Mouse (Mus musculus) midbrain, embryonic 16.5 days (tissue): ENCODE results near the gene Usp6nl. TPM values are rescaled to one million over a fixed set of nuclear protein-coding genes. Genes with fewer than 3 reads are reported as not detected.

ENCODE experiments used
- ATAC-seq: fragments of 200-750 bp; cut with Nextera tagmentation; 2 replicates; pipeline ENCODE4 v1.8.0; 2017; ENCODE audit warnings: moderate TSS enrichment
- H3K27ac ChIP-seq: fragments of 300-500 bp; sonication (generic); 2 replicates; pipeline ENCODE4 v1.5.1; 2014; ENCODE audit warnings: mild to moderate bottlenecking, low read length, mixed read lengths
- H3K27me3 ChIP-seq: fragments of 300-500 bp; sonication (generic); 2 replicates; pipeline ENCODE4 v1.6.1; 2014; ENCODE audit warnings: low read depth, low read length, mixed read lengths; ENCODE audit not compliant: control insufficient read depth, insufficient read depth
- H3K36me3 ChIP-seq: fragments of 300-500 bp; sonication (generic); 2 replicates; pipeline ENCODE4 v1.6.1; 2014; ENCODE audit warnings: mild to moderate bottlenecking, low read length, moderate library complexity, mixed read lengths; ENCODE audit not compliant: control insufficient read depth, insufficient read depth
- H3K4me1 ChIP-seq: fragments of 300-500 bp; sonication (generic); 2 replicates; pipeline ENCODE4 v1.6.1; 2014; ENCODE audit warnings: mild to moderate bottlenecking, low read length, mixed read lengths; ENCODE audit not compliant: control insufficient read depth, insufficient read depth
- H3K4me2 ChIP-seq: fragments of 300-500 bp; sonication (generic); 2 replicates; pipeline ENCODE4 v1.6.1; 2014; ENCODE audit warnings: mild to moderate bottlenecking, low read length, mixed read lengths
- H3K4me3 ChIP-seq: fragments of 300-500 bp; sonication (generic); 2 replicates; pipeline ENCODE4 v1.5.1; 2014; ENCODE audit warnings: low read depth, mild to moderate bottlenecking, low read length, moderate library complexity, mixed read lengths
- H3K9ac ChIP-seq: fragments of 300-500 bp; sonication (generic); 2 replicates; pipeline ENCODE4 v1.6.1; 2014; ENCODE audit warnings: low read depth, low read length, mixed read lengths
- H3K9me3 ChIP-seq: fragments of 300-500 bp; sonication (generic); replicated peaks from 2 replicates; pipeline ENCODE4 v1.6.1; 2014; ENCODE audit warnings: mild to moderate bottlenecking, low read length, mixed read lengths; ENCODE audit not compliant: control insufficient read depth, poor library complexity, severe bottlenecking
- WGBS: fragments of 180-500 bp; shearing (Covaris S2); extraction: QIAGEN DNeasy Blood & Tissue Kit; methylation state at CpG from one replicate; pipeline ENCODE4 v1.1.7; 2014; 5-methylcytosine and 5-hydroxymethylcytosine counted together
- polyA plus RNA-seq: library from polyadenylated mRNA; unstranded; fragments of >200 nt; fragmentation: Nextera tagmentation; extraction: Ambion mirVana; gene quantifications from 2 replicates; pipeline ENCODE4 v1.2.1, GENCODE M21; 2015

Usp6nl gene
- polyA plus RNA-seq, 1 experiment from 2014 or later, result 6.2 TPM

- 25% methylated on average over 10 of the region's 10 CpGs for WGBS
- ATAC-seq, result peak; percentile 90
- no peaks in the 10 kb centered on the region for H3K36me3 ChIP-seq
- H3K9me3 ChIP-seq, result no peaks in the 10 kb centered on the region
- no peak overlapping the region for H3K4me2 ChIP-seq
- H3K9ac ChIP-seq, result no peak overlapping the region
- H3K27me3 ChIP-seq, result no peaks in the 10 kb centered on the region
- H3K27ac ChIP-seq, result no peak overlapping the region
- no peak overlapping the region for H3K4me3 ChIP-seq
- H3K4me1 ChIP-seq, result peaks cover 16% of the 10 kb centered on the region
These were observed 82.9 kb downstream of the Usp6nl start for GRCm38 (mm10) chr2:6405059-6406033.

DNA sequence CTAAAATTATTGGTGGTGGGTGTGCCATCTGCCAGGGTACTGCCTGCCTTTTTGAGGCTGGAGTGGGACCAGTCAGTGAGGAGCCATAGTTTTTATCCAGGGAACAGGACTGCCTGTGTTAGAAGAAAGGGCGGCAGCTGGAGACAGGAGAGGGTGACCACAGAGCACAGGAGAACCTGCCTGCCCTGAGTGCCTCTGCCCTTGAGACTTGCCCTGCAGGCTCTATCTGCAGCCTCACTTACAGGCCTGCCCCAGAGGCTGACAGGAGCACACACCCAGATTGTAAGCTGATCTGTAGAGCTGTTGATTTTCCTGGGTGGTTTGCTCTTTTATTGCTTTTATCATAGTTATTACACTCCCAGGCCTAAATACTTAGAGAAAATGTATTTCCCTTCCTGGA is 85.2 kb downstream of the Usp6nl start:
- ATAC-seq, result no peak
- WGBS, result 65% methylated on average over 1 of the region's 1 CpGs
- no peak overlapping the region for H3K4me3 ChIP-seq

GRCm38 (mm10) chr2:6412645-6413044 is 90.2 kb downstream of the Usp6nl start:
- Histone ChIP-seq H3K4me2 (no peak overlapping the region), H3K27ac (no peak overlapping the region), H3K4me1 (peaks cover 2% of the 10 kb centered on the region), H3K9ac (no peak overlapping the region), H3K4me3 (no peak overlapping the region), H3K9me3 (no peaks in the 10 kb centered on the region), H3K36me3 (no peaks in the 10 kb centered on the region), H3K27me3 (no peaks in the 10 kb centered on the region)
- ATAC-seq, result no peak
- WGBS, result 77% methylated on average over 1 of the region's 1 CpGs

More for the DNA sequence above, 85.2 kb downstream of the Usp6nl start:
- Histone ChIP-seq H3K4me1 (peaks cover 13% of the 10 kb centered on the region), H3K27me3 (no peaks in the 10 kb centered on the region), H3K9me3 (no peaks in the 10 kb centered on the region), H3K27ac (no peak overlapping the region), H3K9ac (no peak overlapping the region), H3K36me3 (no peaks in the 10 kb centered on the region), H3K4me2 (no peak overlapping the region)

DNA sequence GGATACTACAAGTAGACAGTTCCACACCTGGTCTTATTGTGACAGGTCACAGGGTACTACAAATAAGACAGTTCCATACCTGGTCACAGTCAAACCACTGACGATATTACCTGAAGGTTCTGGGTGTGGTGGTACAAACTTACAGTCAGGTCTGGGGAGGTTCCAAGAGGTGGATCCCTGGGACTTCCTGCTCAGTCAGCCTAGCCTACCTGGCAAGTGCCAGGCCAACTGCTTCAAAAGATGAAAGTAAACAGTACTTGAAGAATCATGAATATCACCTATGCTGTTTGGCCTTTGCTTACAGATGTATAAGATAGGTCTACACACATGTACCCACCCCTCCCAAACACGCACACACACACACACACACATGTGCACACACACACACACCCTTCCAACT is 91.3 kb downstream of the Usp6nl start:
- ATAC-seq, result no peak
- Histone ChIP-seq H3K9me3 (no peaks in the 10 kb centered on the region), H3K27me3 (no peaks in the 10 kb centered on the region), H3K4me3 (no peak overlapping the region), H3K27ac (no peak overlapping the region), H3K4me1 (peaks cover 2% of the 10 kb centered on the region), H3K36me3 (no peaks in the 10 kb centered on the region), H3K9ac (no peak overlapping the region), H3K4me2 (no peak overlapping the region)
- WGBS, result 97% methylated on average over 2 of the region's 2 CpGs

DNA sequence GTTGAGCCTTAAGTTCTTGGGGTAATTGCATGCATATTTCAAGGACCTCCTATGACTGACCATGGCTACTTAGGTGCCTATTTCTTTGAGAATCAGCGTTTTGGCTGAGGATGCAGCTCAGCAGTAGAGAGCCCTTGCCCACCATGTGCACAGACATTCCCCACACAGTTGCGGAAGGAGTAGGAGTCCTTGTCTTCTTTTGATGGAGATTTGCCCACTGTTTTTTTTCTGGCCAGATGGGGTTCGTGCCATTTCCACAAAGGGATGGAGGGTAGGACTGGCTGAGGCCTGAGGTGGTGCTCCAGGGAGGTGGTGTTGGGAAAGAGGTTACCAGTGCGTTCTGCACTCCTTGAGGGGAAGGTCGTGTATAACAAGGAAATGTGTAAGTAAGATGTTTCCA is 91.9 kb downstream of the Usp6nl start:
- no peaks in the 10 kb centered on the region for H3K36me3 ChIP-seq
- H3K9ac ChIP-seq, result no peak overlapping the region
- no peaks in the 10 kb centered on the region for H3K9me3 ChIP-seq
- no peak overlapping the region for H3K27ac ChIP-seq
- 91% methylated on average over 5 of the region's 5 CpGs for WGBS
- H3K4me2 ChIP-seq, result no peak overlapping the region
- no peak for ATAC-seq
- H3K4me1 ChIP-seq, result peaks cover 2% of the 10 kb centered on the region
- H3K27me3 ChIP-seq, result no peaks in the 10 kb centered on the region
- H3K4me3 ChIP-seq, result no peak overlapping the region

DNA sequence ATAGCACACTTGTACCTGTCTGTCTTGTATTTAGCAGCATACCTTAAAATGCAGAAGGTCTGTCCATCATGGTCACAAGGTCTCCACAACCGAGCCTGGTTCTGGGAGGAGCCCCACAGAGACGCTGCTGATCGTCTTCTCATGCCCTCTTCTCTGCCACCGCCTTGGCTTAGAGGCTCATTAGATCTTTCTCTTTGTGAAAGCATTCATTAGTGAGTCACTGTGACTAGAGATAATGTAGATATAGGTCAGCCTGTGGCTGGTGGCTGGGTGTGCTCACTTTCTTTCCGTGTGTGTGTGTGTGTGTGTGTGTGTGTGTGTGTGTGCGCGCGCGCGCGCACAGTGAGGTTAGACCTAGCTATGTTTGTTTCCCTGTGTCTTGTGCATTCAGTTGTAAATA is 94.7 kb downstream of the Usp6nl start:
- WGBS, result 76% methylated on average over 11 of the region's 11 CpGs
- Histone ChIP-seq H3K4me1 (no peaks in the 10 kb centered on the region; the same call in 1 of the 2 replicates), H3K27ac (no peak overlapping the region), H3K27me3 (no peaks in the 10 kb centered on the region), H3K36me3 (no peaks in the 10 kb centered on the region), H3K9ac (no peak overlapping the region), H3K4me3 (no peak overlapping the region), H3K4me2 (no peak overlapping the region), H3K9me3 (no peaks in the 10 kb centered on the region)
- no peak for ATAC-seq

- no peak overlapping the region for H3K4me3 ChIP-seq
- H3K9ac ChIP-seq, result no peak overlapping the region; the same call in 1 of the 2 replicates
- no peaks in the 10 kb centered on the region for H3K27me3 ChIP-seq
- no peaks in the 10 kb centered on the region for H3K4me1 ChIP-seq
- ATAC-seq, result no peak
- no peak overlapping the region for H3K27ac ChIP-seq
- no peak overlapping the region for H3K4me2 ChIP-seq
- no peaks in the 10 kb centered on the region; the same call in 1 of the 2 replicates for H3K9me3 ChIP-seq
- peaks cover 13% of the 10 kb centered on the region for H3K36me3 ChIP-seq
- WGBS, result 90% methylated on average over 24 of the region's 24 CpGs
These were observed 101.4 kb downstream of the Usp6nl start for GRCm38 (mm10) chr2:6423661-6424550.

GRCm38 (mm10) chr2:6424851-6425250 is 102.4 kb downstream of the Usp6nl start:
- Histone ChIP-seq H3K36me3 (peaks cover 13% of the 10 kb centered on the region), H3K27me3 (no peaks in the 10 kb centered on the region), H3K9ac (no peak overlapping the region), H3K4me2 (no peak overlapping the region), H3K4me3 (no peak overlapping the region), H3K4me1 (no peaks in the 10 kb centered on the region), H3K27ac (no peak overlapping the region), H3K9me3 (no peaks in the 10 kb centered on the region; the same call in 1 of the 2 replicates)
- ATAC-seq, result no peak
- WGBS, result 89% methylated on average over 5 of the region's 5 CpGs
